Mouse (Mus musculus) mouse trophoblast stem cell (cell line): ENCODE data around the gene Mrln.
"Not testable (repeated sequence)": the region's sequence is repeated elsewhere in the genome, so short reads cannot be mapped to it uniquely, and the experiment has no call there.

ENCODE experiments used
- in situ Hi-C, 2 experiments: fragments of 300-500 bp; cut with MseI, MboI; formaldehyde crosslinking; loops; 2 replicates in 1 of 2; 3 replicates in 1 of 2; pipeline ENCODE4 v1.15.1; 2025

Gene Mrln

GRCm38 (mm10) chr10:70195279-70195678 lies 9.2 kb upstream of the Mrln start:
- in situ Hi-C loops = loop anchor here (10.0 kb wide), 1 partner anchor 100 kb away; no protein-coding TSS in a partner anchor

DNA sequence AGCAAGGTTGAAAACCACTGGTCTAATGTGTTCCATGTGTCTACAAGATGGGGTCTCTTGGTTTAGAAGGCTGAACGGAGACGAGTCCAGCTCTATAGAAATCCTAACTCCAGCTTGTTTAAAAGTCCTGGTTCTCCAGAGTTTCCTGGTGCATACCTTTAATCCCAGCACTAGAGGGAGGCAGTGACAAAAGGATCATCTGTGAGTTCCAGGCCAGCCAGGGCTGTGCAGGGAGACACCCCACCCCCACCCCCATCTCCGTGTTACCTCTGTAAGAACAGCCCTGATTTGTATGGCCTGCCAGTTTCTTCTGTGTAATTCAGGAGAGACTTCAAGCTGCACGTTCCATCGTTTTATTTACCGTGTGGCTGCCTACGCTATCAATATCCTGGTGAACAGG lies 8.7 kb upstream of the Mrln start:
- in situ Hi-C loops = loop anchor here (10.0 kb wide), 1 partner anchor 99 kb away; no protein-coding TSS in a partner anchor

DNA sequence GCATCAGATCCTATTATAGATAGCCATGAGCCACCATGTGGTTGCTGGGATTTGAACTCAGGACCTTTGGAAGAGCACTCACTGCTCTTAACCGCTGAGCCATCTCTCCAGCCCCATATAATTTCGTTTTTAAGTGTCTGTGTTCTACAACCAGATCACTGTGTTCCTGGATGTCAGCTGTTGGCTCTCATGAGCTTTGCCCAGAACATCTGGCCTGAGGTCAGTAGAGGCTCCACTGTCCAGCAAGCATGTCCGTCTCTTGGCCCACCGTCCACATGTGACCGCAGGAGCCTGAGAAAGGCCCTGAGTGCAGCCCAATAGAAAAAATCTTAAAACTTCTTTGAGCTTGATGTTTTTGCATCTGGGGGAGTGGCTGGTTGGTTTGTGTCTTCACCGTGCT lies 7.8 kb upstream of the Mrln start:
- in situ Hi-C loops = loop anchor here (10.0 kb wide), 1 partner anchor 98 kb away; no protein-coding TSS in a partner anchor

DNA sequence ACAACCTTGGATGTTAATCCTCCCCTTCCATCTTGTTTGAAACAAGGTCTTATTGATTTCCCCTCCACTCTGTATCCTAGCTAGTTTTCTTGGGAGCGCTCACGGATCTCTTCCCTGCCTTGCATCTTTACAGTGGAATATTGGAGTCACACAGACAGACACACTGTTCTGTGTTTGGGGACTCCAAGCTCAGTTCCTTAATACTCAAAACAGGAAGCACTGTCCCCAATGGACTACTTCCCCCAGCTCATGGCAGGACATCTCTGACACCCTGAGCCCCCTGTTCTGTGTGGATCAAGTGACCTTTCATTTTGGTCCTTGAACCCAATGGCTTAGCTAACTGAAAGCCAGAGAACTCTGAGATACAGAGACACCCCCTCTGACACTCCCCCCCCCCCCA lies 6.9 kb upstream of the Mrln start:
- in situ Hi-C loops = loop anchor here (10.0 kb wide), 1 partner anchor 97 kb away; no protein-coding TSS in a partner anchor

GRCm38 (mm10) chr10:70198012-70198411 lies 6.5 kb upstream of the Mrln start:
- in situ Hi-C loops = loop anchor here (10.0 kb wide), 1 partner anchor 97 kb away; no protein-coding TSS in a partner anchor

GRCm38 (mm10) chr10:70198951-70199463 lies 5.5 kb upstream of the Mrln start:
- in situ Hi-C loops = loop anchor here (10.0 kb wide), 1 partner anchor 96 kb away; no protein-coding TSS in a partner anchor

- in situ Hi-C loops = loop anchor here (10.0 kb wide), 1 partner anchor 95 kb away; no protein-coding TSS in a partner anchor
These were observed 4.8 kb upstream of the Mrln start for GRCm38 (mm10) chr10:70199466-70200210.

DNA sequence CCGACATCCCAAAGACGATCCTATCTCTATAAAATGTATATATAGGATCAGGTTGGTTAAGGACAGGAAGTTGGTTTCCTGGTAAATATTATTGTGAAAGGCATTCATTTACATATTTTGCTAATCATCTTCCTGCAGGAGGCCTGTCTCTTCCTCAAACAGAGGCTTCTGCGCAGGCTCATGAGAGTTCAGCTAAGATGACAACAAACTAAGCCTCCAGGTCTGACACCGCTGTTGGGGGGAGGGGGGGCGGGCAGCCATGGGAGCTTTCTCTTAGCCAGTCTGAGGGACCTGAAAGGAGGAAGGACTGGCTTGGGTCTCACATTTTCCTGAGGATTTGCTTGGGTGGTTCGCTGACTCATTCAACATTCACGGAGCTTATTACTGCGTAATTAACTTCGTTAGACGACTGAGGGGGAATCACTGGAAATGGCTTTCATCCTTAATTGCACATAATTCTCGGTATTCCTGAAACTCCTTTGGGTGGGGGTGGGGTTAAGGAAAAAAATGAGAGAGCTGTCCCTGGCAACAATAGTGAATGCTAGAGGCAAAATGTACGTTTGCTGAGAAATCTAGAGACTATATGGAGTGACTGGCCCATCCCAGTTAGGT lies 3.5 kb upstream of the Mrln start:
- in situ Hi-C loops = no loop called here

GRCm38 (mm10) chr10:70211281-70211680 lies 6.8 kb downstream of the Mrln start:
- in situ Hi-C loops = no loop called here

DNA sequence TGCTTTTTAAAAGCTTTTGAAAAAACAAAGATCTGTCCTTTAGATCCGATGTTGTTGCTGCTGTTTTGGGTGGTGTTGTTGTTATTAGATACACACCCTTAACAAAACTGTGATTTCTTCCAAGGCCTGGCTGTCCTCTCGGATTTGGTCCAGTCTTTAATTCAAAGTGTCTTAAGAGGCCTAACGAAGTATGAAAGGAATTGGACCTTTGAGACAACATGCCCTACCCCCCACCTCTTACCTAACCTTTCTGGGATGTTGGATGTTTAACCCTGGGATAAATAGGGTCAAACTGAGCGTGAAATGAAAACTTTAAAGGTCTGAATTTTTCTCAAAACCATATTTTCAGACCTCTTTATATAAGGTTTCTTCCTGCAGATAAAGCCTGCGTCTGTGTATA lies 16.5 kb downstream of the Mrln start:
- in situ Hi-C loops = no loop called here

- in situ Hi-C loops = not testable (repeated sequence)
These were observed 17.8 kb downstream of the Mrln start for GRCm38 (mm10) chr10:70222231-70222630.

DNA sequence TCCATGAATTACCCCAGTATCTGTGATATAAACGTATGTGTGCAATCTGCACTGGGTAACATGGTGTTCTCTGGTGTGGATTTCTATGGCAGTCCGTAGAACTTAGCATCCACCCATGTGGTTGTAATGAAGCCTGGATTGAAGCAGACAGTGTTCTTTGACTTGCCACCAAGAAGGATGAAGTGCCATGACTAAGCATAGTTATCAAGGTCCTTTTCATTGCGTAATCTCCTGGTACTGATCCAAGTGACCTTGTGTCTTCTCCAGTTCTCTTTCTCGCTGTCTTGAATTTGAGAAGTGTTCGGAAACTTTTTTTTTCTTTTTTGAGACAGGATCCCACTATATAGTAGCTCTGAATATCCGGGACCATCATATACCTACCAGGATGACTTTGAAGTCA lies 20.1 kb downstream of the Mrln start:
- in situ Hi-C loops = no loop called here

GRCm38 (mm10) chr10:70225760-70226159 lies 21.3 kb downstream of the Mrln start:
- in situ Hi-C loops = no loop called here

GRCm38 (mm10) chr10:70226608-70227007 lies 22.1 kb downstream of the Mrln start:
- in situ Hi-C loops = no loop called here

DNA sequence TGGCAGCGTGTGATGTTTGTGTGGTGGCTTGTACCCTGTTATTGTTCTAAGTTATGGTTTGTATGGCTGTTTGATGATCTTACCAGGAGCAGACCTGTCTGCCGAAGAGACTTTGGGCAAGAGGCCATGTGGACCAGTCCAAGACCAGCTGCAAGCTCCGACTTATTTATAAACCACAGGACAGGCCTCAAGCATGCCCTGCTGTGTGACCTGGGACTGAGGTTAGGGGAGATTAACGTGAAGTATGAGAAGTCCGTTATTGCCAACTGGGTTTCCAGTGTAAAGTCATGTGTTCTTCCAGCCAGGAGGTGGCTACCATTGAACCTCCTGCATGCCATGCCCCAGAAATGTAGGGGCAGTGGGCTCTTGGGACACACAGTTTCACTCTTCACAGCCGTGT lies 25.9 kb downstream of the Mrln start:
- in situ Hi-C loops = no loop called here

DNA sequence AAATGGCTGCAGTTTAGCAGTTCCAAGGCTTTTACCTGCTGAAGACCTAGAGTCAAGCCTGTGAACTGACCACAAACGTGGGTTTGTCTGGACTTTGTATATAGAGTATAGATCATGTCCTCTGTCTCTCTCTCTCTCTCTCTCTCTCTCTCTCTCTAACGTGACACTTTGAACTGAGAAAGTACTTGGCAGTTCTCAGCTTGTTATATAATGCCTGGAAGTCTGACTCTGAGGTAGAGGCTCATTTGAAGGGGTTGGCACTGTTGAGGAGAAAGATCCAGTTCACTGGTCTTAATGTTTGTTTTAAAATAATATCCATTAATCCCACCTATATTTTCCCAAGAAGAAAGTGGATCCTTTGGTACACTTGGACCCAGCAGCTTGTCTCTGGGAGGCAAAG lies 33.5 kb downstream of the Mrln start:
- in situ Hi-C loops = no loop called here

DNA sequence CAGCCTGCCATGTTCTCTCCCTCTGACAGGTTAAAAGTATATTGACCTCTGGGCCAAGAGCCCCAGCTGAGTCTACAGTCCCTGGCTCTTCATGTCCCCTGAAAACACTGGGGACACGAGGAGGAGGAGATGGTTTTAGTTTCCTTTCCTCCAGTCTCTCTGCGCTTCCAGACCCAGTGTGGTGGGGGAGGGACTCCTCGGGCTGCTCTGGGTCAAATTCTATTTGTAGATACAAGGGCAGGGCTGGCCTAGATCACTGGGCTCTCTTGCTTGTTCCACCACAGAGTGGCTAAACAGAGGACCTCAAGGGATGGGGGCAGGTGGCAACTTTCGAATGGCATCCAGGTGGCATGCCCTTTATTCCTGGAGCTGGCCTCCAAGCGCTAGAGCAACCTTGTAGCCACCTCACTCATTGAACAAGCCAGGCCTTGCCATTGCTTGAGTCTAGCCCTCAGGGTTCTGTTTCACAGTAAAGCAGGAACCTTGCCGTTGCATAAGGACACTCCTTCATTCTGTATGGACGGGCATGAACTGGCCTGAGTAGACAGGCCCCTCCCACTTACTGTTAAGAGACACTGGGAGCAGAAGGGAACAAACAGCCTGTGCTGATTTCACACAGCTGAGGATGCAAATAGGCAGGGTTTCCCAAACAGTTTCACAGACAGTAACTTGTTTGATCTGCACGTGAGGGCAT lies 38.4 kb downstream of the Mrln start:
- in situ Hi-C loops = no loop called here

DNA sequence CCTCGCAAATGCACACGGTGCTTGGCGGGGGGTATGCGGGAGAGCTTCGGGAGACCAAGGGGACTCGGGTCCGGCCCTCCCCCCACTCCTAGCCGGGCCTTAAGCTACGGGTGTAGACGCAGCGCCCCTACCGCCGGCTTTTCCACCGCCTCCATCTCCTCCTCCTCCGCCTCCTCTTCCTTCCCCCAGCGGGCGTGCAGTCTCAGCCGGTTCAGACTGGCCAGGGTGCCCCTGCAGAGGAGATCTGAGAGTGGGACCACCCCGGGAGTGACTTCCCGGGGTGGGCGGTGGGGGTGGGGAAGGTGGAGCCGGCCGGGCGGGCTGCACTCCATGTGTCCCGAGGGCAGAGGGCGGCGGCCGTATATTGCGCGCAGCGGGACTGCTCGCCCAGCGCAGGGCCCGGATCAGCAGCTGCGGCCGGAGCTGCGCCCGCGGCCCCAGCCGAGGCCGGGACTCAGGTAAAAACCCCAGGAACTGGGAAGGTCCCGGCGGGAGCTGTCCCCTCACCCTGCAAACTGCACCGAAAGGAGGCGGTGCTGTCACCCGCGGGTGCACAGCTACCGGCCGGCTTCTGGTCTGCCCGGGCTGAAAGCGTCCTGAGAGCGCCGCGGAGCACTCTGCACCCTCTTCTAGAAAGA lies 40.6 kb downstream of the Mrln start, which contains the start of gene Slc16a9:
TSS of gene Slc16a9 (plus strand) at position 180 of the 638 bp plus-strand sequence.
- in situ Hi-C loops = no loop called here

DNA sequence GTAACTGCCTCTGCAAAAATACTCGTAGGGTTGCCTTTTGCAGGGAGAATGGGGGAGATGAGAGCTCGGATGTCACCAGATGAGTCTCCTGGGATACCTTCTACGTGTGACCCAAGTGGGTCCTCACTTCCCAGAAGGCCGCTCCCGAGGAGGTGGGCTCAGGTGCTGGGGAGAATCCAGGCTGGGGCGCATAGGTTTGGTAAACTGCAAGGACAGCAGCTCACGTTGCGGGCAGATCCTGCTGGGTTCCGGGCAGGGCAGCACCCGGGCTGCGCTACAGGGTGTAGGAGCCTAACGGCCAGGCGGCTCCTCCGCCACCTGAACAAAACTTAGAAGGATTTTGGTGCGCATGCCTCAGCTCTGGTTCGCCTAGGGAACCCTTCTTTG lies 41.1 kb downstream of the Mrln start:
- in situ Hi-C loops = no loop called here

- in situ Hi-C loops = no loop called here
These were observed 41.6 kb downstream of the Mrln start for GRCm38 (mm10) chr10:70246076-70246475.

DNA sequence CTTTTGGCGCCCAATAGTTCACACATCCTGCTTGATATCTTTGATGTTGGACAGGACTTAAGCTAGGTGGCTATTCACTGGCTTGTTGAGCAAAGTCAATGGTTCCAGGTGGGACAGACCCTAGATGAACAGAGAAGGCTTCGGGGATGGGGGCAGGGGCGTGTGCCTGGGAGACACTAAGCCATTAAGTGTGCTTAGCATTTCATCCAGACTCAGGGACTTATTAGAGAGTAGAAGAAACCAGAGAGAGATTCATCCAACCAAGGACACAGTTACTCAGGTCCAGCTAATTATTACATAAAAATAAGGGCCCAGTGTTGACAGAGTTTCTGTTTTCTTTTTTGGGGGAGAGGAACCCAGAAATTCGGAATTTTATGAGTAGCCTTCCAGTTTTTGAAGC lies 45.9 kb downstream of the Mrln start:
- in situ Hi-C loops = no loop called here

DNA sequence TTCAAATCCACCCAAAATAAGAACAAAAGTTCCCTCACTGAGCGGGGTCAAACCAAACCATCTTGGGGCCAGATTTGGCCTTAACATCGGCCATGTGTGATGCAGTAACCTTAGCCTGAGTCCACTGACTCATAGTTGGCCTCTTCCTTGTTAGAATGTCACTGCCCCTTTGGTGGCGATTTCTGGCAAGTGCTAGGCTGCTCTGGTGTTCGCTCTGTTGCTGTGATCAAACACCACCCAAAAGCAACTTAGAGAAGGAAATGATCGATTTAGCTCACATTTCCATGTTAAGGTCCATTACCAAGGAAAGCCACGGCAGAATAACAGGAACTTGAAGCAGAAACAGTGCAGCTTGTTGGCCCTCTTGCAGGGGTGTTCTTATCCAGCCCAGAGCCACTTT lies 46.3 kb downstream of the Mrln start:
- in situ Hi-C loops = no loop called here
